Mouse (Mus musculus): ENCODE results near the gene Loxl1. TPM values are rescaled to one million over a fixed set of nuclear protein-coding genes. Genes with fewer than 3 reads are reported as not detected.
"Not testable (repeated sequence)": the region's sequence is repeated elsewhere in the genome, so short reads cannot be mapped to it uniquely, and the experiment has no call there.

Gene Loxl1
- total RNA-seq, 2 experiments from 2014 or later = 3.2 to 3.3 TPM

DNA sequence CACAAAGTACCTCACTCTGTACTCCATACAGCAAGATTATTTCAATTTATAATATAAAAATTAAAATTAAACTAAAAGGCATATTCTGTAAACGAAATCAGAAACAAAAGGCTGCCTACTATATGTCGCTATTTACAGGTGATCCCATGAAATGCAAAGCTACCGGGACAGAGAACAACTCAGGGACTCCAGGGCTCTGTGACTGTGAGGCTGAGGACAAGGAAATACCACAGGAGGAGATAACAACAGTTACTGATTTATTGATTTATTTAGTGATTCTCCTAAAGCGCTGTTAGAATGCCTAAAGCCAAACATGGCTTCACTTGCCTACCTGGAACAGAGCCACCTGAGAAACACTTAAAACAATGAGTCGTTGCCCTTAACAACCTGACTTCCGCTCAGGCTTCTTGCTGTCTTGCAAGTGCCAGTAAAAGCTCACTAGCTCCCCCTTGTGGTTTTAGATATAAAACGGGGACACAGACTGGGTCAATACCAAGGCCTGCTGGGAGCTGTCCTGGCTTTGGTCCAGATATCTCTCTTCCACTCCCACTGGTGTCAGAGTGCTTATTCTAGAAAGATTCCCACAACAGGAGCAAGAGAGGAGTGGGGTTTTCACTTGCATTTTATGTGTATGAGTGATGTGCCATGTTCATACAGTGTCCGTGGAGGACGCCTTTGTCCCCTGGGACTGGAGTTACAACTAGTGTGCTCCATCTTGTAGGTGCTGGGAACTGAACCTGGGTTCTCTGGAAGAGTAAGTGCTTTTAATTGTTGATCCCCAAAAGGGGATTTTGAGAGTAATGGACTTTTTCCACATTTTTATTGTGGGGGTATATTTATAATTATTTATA, 32.5 kb downstream of the Loxl1 start:
- peak; percentile 74 to 79 for DNase-seq (ENCODE audit: low spot score in 2 of 2)
- H3K27ac ChIP-seq = no peak overlapping the region
- peak overlapping the region; percentile 4; the same call in 1 of the 2 replicates for H3K4me3 ChIP-seq
- peak; percentile 88 for TF ChIP-seq CTCF (conservative IDR thresholded peaks at IDR 0.05)

GRCm38 (mm10) chr9:58279780-58280179, 33.2 kb downstream of the Loxl1 start:
- Histone ChIP-seq H3K27ac (no peak overlapping the region), H3K4me3 (no peak overlapping the region)
- DNase-seq (ENCODE audit: low spot score in 2 of 2) = no peak
- TF ChIP-seq CTCF (conservative IDR thresholded peaks at IDR 0.05) = no peak

GRCm38 (mm10) chr9:58278821-58279723, 33.9 kb downstream of the Loxl1 start:
- Histone ChIP-seq H3K4me3 (no peak overlapping the region), H3K27ac (no peak overlapping the region)
- TF ChIP-seq CTCF (conservative IDR thresholded peaks at IDR 0.05) = no peak
- no peak for DNase-seq (ENCODE audit: low spot score in 2 of 2)

GRCm38 (mm10) chr9:58278313-58278712, 34.7 kb downstream of the Loxl1 start:
- DNase-seq (ENCODE audit: low spot score in 2 of 2) = no peak
- H3K4me3 ChIP-seq = no peak overlapping the region
- no peak for TF ChIP-seq CTCF (conservative IDR thresholded peaks at IDR 0.05)
- no peak overlapping the region for H3K27ac ChIP-seq

DNA sequence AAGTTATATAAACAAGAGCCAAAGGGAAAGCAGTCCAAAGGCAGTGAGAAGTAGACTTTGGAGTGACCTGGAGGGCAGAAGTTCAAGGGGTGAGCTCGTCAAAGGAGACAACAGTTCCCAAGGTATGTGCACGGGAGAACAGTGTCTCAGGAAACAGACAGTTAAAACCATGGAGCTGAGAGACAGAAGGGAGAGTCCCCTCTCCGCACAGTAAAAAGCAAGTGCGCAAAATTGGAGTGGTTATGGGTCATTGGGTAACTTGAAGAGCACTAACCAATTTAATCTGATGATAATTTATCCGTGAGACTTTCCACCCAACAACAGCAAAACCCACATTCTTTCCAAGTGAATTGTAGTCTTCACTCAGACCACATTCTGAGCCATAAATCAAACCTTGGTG, 36.6 kb downstream of the Loxl1 start:
- Histone ChIP-seq H3K4me3 (no peak overlapping the region), H3K27ac (no peak overlapping the region)
- no peak for DNase-seq (ENCODE audit: low spot score in 2 of 2)
- TF ChIP-seq CTCF (conservative IDR thresholded peaks at IDR 0.05) = no peak

- no peak overlapping the region for H3K4me3 ChIP-seq
- no peak for DNase-seq (ENCODE audit: low spot score in 2 of 2)
- TF ChIP-seq CTCF (conservative IDR thresholded peaks at IDR 0.05) = no peak
- H3K27ac ChIP-seq = peak overlapping the region; percentile 67; the same call in 1 of the 2 replicates
Observed at GRCm38 (mm10) chr9:58275797-58276196, 37.2 kb downstream of the Loxl1 start.

DNA sequence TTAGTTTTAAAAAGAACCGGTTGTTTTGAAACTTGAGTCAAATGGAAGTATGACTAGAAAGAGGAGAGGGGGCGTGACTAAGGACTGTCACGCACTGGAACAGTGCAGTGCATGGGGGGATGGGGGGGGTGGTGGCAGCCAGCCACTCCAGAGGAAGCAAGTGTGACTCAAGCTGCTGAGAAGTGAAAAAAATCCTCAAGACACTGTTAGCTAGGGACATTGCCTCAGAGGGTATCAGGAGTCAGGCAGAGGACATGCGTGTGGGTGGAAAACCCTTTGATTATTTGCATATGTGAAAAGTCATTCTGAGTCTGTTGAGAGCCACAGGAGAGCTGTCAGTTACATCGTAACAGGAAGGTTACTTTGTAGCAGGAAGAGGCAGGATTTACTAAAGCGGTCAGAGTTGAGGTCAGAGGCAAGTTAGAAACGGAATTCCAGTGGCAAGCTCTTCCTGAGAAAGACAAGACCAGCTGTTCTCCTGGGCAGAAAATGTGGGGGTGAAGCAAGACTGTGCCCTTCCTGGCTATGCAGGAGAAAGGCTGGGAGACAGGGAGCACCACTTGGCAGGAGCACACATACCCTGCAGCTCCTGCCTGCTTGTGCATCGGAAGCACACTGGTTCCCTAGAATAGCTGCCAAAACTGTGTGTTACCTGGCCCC, 37.7 kb downstream of the Loxl1 start:
- TF ChIP-seq CTCF (conservative IDR thresholded peaks at IDR 0.05) = no peak
- Histone ChIP-seq H3K27ac (peak overlapping the region; percentile 67; the same call in 1 of the 2 replicates), H3K4me3 (no peak overlapping the region)
- DNase-seq (ENCODE audit: low spot score in 2 of 2) = no peak

GRCm38 (mm10) chr9:58274626-58275025, 38.4 kb downstream of the Loxl1 start:
- no peak for TF ChIP-seq CTCF (conservative IDR thresholded peaks at IDR 0.05)
- no peak overlapping the region for H3K4me3 ChIP-seq
- H3K27ac ChIP-seq = no peak overlapping the region; the same call in 1 of the 2 replicates
- no peak for DNase-seq (ENCODE audit: low spot score in 2 of 2)

DNA sequence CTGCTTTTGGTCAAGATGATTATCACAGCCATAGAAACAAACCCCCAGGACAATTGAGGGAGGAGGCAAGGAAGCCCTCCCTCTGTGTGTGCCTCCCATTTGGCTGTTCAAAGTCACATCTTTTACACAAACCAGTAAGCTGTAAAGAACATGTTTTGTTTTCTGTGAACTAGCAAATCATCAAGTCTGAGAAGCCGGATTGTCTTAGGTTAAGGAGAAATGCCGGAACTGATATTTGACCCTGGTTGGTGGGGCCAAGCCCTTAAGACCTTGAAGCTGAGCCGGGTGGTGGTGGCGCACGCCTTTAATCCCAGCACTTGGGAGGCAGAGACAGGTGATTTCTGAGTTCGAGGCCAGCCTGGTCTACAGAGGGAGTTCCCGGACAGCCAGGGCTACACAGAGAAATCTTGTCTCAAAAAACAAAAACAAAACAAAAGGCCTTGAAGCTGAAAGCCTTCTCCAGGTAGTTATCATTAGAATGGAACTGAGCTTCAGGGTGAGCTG, 38.8 kb downstream of the Loxl1 start:
- DNase-seq (ENCODE audit: low spot score in 2 of 2) = no peak
- Histone ChIP-seq H3K4me3 (no peak overlapping the region), H3K27ac (no peak overlapping the region)
- no peak for TF ChIP-seq CTCF (conservative IDR thresholded peaks at IDR 0.05)

- H3K27ac ChIP-seq = no peak overlapping the region
- no peak for DNase-seq (ENCODE audit: low spot score in 2 of 2)
- H3K4me3 ChIP-seq = no peak overlapping the region
- no peak for TF ChIP-seq CTCF (conservative IDR thresholded peaks at IDR 0.05)
Observed at GRCm38 (mm10) chr9:58272855-58273254, 40.1 kb downstream of the Loxl1 start.

DNA sequence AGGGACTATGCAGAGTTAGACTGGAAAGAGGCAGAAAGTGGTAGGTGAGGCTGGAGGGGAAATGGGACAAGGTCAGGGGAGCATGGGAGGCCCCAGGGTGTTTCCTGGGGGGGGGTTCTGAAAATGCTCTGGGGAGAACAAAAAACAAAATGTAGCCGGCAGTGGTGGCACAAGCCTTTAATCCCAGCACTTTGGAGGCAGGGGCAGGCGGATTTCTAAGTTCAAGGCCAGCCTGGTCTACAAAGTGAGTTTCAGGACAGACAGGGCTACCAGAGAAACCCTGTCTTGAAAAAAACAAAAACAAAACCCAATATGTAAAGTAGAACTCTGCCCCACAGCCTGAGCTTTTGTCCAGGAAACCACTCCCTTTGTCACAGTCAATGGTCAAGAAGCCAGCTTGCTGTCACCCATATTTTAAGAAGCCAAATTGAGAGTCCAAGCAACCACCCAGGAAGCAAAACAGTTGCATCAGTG, 40.9 kb downstream of the Loxl1 start:
- H3K4me3 ChIP-seq = no peak overlapping the region
- no peak for TF ChIP-seq CTCF (conservative IDR thresholded peaks at IDR 0.05)
- DNase-seq (ENCODE audit: low spot score in 2 of 2) = no peak
- no peak overlapping the region for H3K27ac ChIP-seq

GRCm38 (mm10) chr9:58271551-58271950, 41.4 kb downstream of the Loxl1 start:
- H3K4me3 ChIP-seq; DNase-seq (ENCODE audit: low spot score in 2 of 2); H3K27ac ChIP-seq: not testable (repeated sequence)
- TF ChIP-seq CTCF (conservative IDR thresholded peaks at IDR 0.05) = peak; percentile 55

Measured in layer of hippocampus, adult 2 months (tissue).